Mouse (Mus musculus) myocyte (in vitro differentiated cells): Measurements from ENCODE around the gene Cask.

Source experiments
- CEBPB ChIP-seq: IDR thresholded peaks from 2 replicates; pipeline ENCODE4 v1.6.1; 2011; ENCODE audit warnings: mild to moderate bottlenecking, moderate library complexity; ENCODE audit not compliant: poor library complexity, insufficient read depth, severe bottlenecking
- E2F4 ChIP-seq: IDR thresholded peaks from one replicate; pipeline ENCODE4 v1.6.1; 2011; ENCODE audit warnings: mild to moderate bottlenecking, control low read depth, moderate library complexity; ENCODE audit not compliant: insufficient read depth
- MAX ChIP-seq: IDR thresholded peaks from one replicate; pipeline ENCODE4 v1.6.1; 2011; ENCODE audit warnings: low read depth, mild to moderate bottlenecking, control low read depth
- MYOD1 ChIP-seq, 3 experiments: IDR thresholded peaks; one replicate each; pipeline ENCODE4 v1.6.1; 2011; ENCODE audit warnings: control low read depth in 2 of 3, low read depth in 2 of 3, mild to moderate bottlenecking in 2 of 3, moderate library complexity in 1 of 3; ENCODE audit not compliant: insufficient read length in 2 of 3, control insufficient read depth in 1 of 3
- MYOG ChIP-seq, 3 experiments: IDR thresholded peaks; one replicate each; pipeline ENCODE4 v1.6.1; 2011; ENCODE audit warnings: control low read depth in 2 of 3, low read depth in 2 of 3, mild to moderate bottlenecking in 2 of 3; ENCODE audit not compliant: insufficient read length in 2 of 3, control insufficient read depth in 1 of 3, insufficient read depth in 1 of 3
- POLR2A ChIP-seq: IDR thresholded peaks from one replicate; pipeline ENCODE4 v1.6.1; 2011; ENCODE audit warnings: low read depth, mild to moderate bottlenecking, control low read depth, moderate library complexity; ENCODE audit not compliant: insufficient read length
- SRF ChIP-seq: IDR thresholded peaks from one replicate; pipeline ENCODE4 v1.6.1; 2011; ENCODE audit warnings: low read depth; ENCODE audit not compliant: control insufficient read depth, insufficient read length
- TCF12 ChIP-seq: IDR thresholded peaks from one replicate; pipeline ENCODE4 v1.6.1; 2011; ENCODE audit warnings: mild to moderate bottlenecking, control low read depth; ENCODE audit not compliant: poor library complexity, insufficient read depth, severe bottlenecking
- TCF3 ChIP-seq: IDR thresholded peaks from one replicate; pipeline ENCODE4 v1.6.1; 2011; ENCODE audit warnings: low read depth, control low read depth; ENCODE audit not compliant: insufficient read length
- USF1 ChIP-seq: IDR thresholded peaks from one replicate; pipeline ENCODE4 v1.6.1; 2011; ENCODE audit warnings: low read depth, mild to moderate bottlenecking, control low read depth, moderate library complexity

GRCm38 (mm10) chrX:13520566-13520965 lies 330.6 kb downstream of the Cask start:
- TF ChIP-seq POLR2A (no peak), MYOG (IDR thresholded peaks at IDR 0.05; ENCODE audit: control insufficient read depth in 1 of 3, insufficient read depth in 1 of 3, insufficient read length in 2 of 3, low read depth in 2 of 3) (no peak), E2F4 (no peak), MYOD1 (IDR thresholded peaks at IDR 0.05; ENCODE audit: control insufficient read depth in 1 of 3, insufficient read length in 2 of 3, low read depth in 2 of 3) (no peak), SRF (no peak), MAX (no peak), TCF12 (no peak), USF1 (no peak), CEBPB (no peak), TCF3 (no peak)
